Mouse (Mus musculus) C2C12 (cell line): ENCODE measurements around the gene Rnaseh2a. TPM values are rescaled to one million over a fixed set of nuclear protein-coding genes. Genes with fewer than 3 reads are reported as not detected.

Experiments used
- H3K27me3 ChIP-seq: one replicate; pipeline ENCODE4 v1.6.1; 2011; ENCODE audit not compliant: control insufficient read depth, insufficient read depth, insufficient read length
- H3K36me3 ChIP-seq: one replicate; pipeline ENCODE4 v1.6.1; 2011; ENCODE audit not compliant: control insufficient read depth, insufficient read depth
- H3K4me3 ChIP-seq: one replicate; pipeline ENCODE4 v1.5.1; 2011; ENCODE audit warnings: mild to moderate bottlenecking, control low read depth; ENCODE audit not compliant: poor library complexity, insufficient read depth, severe bottlenecking
- H3K79me2 ChIP-seq: one replicate; pipeline ENCODE4 v1.6.1; 2011; ENCODE audit not compliant: control insufficient read depth, insufficient read depth
- H3K79me3 ChIP-seq: one replicate; pipeline ENCODE4 v1.6.1; 2011; ENCODE audit warnings: low read depth, control low read depth
- H3ac ChIP-seq: one replicate; pipeline ENCODE3; 2011; ENCODE audit warnings: low read depth; ENCODE audit not compliant: control insufficient read depth, insufficient read length
- CEBPB ChIP-seq: IDR thresholded peaks from one replicate; pipeline ENCODE4 v1.6.1; 2011; ENCODE audit warnings: low read depth, mild to moderate bottlenecking, control low read depth, moderate library complexity
- CTCF ChIP-seq: IDR thresholded peaks from one replicate; pipeline ENCODE4 v1.5.1; 2011; ENCODE audit not compliant: control insufficient read depth, insufficient read depth, insufficient read length
- FOSL1 ChIP-seq: IDR thresholded peaks from one replicate; pipeline ENCODE4 v1.8.0; 2011; ENCODE audit warnings: mild to moderate bottlenecking, low read length; ENCODE audit not compliant: poor library complexity, insufficient read depth, severe bottlenecking
- MAX ChIP-seq: IDR thresholded peaks from one replicate; pipeline ENCODE4 v1.6.1; 2011; ENCODE audit warnings: mild to moderate bottlenecking, control low read depth
- MYOD1 ChIP-seq: IDR thresholded peaks from one replicate; pipeline ENCODE4 v1.6.1; 2011; ENCODE audit warnings: low read depth; ENCODE audit not compliant: control insufficient read depth, insufficient read length
- MYOG ChIP-seq: IDR thresholded peaks from one replicate; pipeline ENCODE4 v1.6.1; 2011; ENCODE audit not compliant: control insufficient read depth, insufficient read length; ENCODE audit errors: extremely low read depth
- USF1 ChIP-seq: IDR thresholded peaks from one replicate; pipeline ENCODE4 v1.6.1; 2011; ENCODE audit warnings: low read depth, mild to moderate bottlenecking, control low read depth, moderate library complexity
- polyA plus RNA-seq: library from polyadenylated mRNA; unstranded; fragments of >200 nt; fragmentation: generic; extraction: Trizol; gene quantifications from one replicate; pipeline ENCODE4 v1.2.1, GENCODE M21; 2012; ENCODE audit warnings: missing spikeins

The Rnaseh2a gene
- polyA plus RNA-seq, 1 experiment: 145 TPM

- no peak overlapping the region for H3K4me3 ChIP-seq
- TF ChIP-seq MYOD1 (no peak), CTCF (no peak), CEBPB (no peak), MYOG (no peak), MAX (peak; percentile 53), FOSL1 (no peak), USF1 (no peak)
- H3K36me3 ChIP-seq: no peaks in the 10 kb centered on the region
- no peaks in the 10 kb centered on the region for H3K79me3 ChIP-seq
- no peaks in the 10 kb centered on the region for H3K79me2 ChIP-seq
- H3ac ChIP-seq: no peak overlapping the region
- peaks cover 14% of the 10 kb centered on the region for H3K27me3 ChIP-seq
Measured at GRCm38 (mm10) chr8:84921596-84921995, 48.0 kb downstream of the Rnaseh2a start.

- no peak overlapping the region for H3K4me3 ChIP-seq
- H3K79me3 ChIP-seq: no peaks in the 10 kb centered on the region
- H3K79me2 ChIP-seq: no peaks in the 10 kb centered on the region
- no peaks in the 10 kb centered on the region for H3K36me3 ChIP-seq
- H3ac ChIP-seq: no peak overlapping the region
- peaks cover 7% of the 10 kb centered on the region for H3K27me3 ChIP-seq
- no peak for TF ChIP-seq USF1
- no peak for TF ChIP-seq FOSL1
- no peak for TF ChIP-seq CEBPB
- no peak for TF ChIP-seq MYOD1
- TF ChIP-seq CTCF: no peak
- no peak for TF ChIP-seq MYOG
- no peak for TF ChIP-seq MAX
Measured at GRCm38 (mm10) chr8:84918646-84919045, 50.9 kb downstream of the Rnaseh2a start.

- Histone ChIP-seq H3K36me3 (no peaks in the 10 kb centered on the region), H3K79me2 (no peaks in the 10 kb centered on the region), H3ac (no peak overlapping the region), H3K4me3 (no peak overlapping the region), H3K79me3 (no peaks in the 10 kb centered on the region), H3K27me3 (peaks cover 7% of the 10 kb centered on the region)
- no peak for TF ChIP-seq USF1
- TF ChIP-seq MYOD1: no peak
- TF ChIP-seq FOSL1: no peak
- no peak for TF ChIP-seq CEBPB
- no peak for TF ChIP-seq MAX
- TF ChIP-seq CTCF: no peak
- no peak for TF ChIP-seq MYOG
Measured at GRCm38 (mm10) chr8:84917781-84918180, 51.8 kb downstream of the Rnaseh2a start.

GRCm38 (mm10) chr8:84915269-84915668, 54.3 kb downstream of the Rnaseh2a start:
- Histone ChIP-seq H3K27me3 (peaks cover 7% of the 10 kb centered on the region), H3K36me3 (no peaks in the 10 kb centered on the region), H3K79me3 (no peaks in the 10 kb centered on the region), H3K4me3 (no peak overlapping the region), H3K79me2 (no peaks in the 10 kb centered on the region), H3ac (no peak overlapping the region)
- TF ChIP-seq CTCF (no peak), MAX (no peak), FOSL1 (no peak), MYOD1 (no peak), MYOG (no peak), CEBPB (no peak), USF1 (no peak)

- H3K27me3 ChIP-seq: peaks cover 7% of the 10 kb centered on the region
- no peak for TF ChIP-seq MYOD1
- TF ChIP-seq CEBPB: no peak
- TF ChIP-seq MAX: no peak
- TF ChIP-seq FOSL1: no peak
- TF ChIP-seq CTCF: no peak
- TF ChIP-seq MYOG: no peak
- TF ChIP-seq USF1: no peak
- no peaks in the 10 kb centered on the region for H3K79me3 ChIP-seq
- no peaks in the 10 kb centered on the region for H3K36me3 ChIP-seq
- H3ac ChIP-seq: no peak overlapping the region
- no peaks in the 10 kb centered on the region for H3K79me2 ChIP-seq
- no peak overlapping the region for H3K4me3 ChIP-seq
Measured at GRCm38 (mm10) chr8:84913960-84914359, 55.6 kb downstream of the Rnaseh2a start.

- Histone ChIP-seq H3K79me2 (no peaks in the 10 kb centered on the region), H3K27me3 (peaks cover 7% of the 10 kb centered on the region), H3K36me3 (no peaks in the 10 kb centered on the region), H3K79me3 (no peaks in the 10 kb centered on the region), H3ac (no peak overlapping the region), H3K4me3 (no peak overlapping the region)
- TF ChIP-seq FOSL1 (no peak), CEBPB (no peak)
Measured at GRCm38 (mm10) chr8:84913502-84913900, 56.1 kb downstream of the Rnaseh2a start.
